In genomic region chr11:106778589-106779387, GRCm38 (mm10) we compare ENCODE assay signal across 1 mouse cellular context.
A peak's percentile ranks its signal among the peaks of the same experiment; 100 is the strongest.
TF ChIP-seq lines count a peak whose summit lies in the region.

No protein-coding gene starts in this region.

TF ChIP-seq in CH12.LX, 34 proteins besides CTCF, POLR2A, EP300 and RAD21:
- TF ChIP-seq CHD2 (IDR thresholded peaks at IDR 0.05; ENCODE audit: low read length) (no peak), ZNF384 (IDR thresholded peaks at IDR 0.05; ENCODE audit: low read depth, low read length) (peak; percentile 79)
